Mouse (Mus musculus) frontal cortex, adult 2 months (tissue): ENCODE measurements around the gene Sema3a. TPM values are rescaled to one million over a fixed set of nuclear protein-coding genes. Genes with fewer than 3 reads are reported as not detected.
A peak's percentile ranks its signal among the peaks of the same experiment; 100 is the strongest.

Experiments
- DNase-seq, 2 experiments: peaks; one replicate each; pipeline ENCODE4 v3.0.0; 2022; ENCODE audit warnings: low spot score in 1 of 2; ENCODE audit errors: extremely low spot score in 1 of 2
- polyA plus RNA-seq: library from polyadenylated mRNA; depleted of rRNA; stranded (reverse); fragments of >200 nt; gene quantifications from 2 replicates; pipeline ENCODE4 v1.2.3, GENCODE M21; 2012

Sema3a gene
- polyA plus RNA-seq, 1 experiment, result 10.3 TPM

- DNase-seq, result no peak
These were observed 288.8 kb downstream of the Sema3a start for GRCm38 (mm10) chr5:13413915-13414525.

- no peak for DNase-seq
These were observed 291.9 kb downstream of the Sema3a start for GRCm38 (mm10) chr5:13416960-13417710.

DNA sequence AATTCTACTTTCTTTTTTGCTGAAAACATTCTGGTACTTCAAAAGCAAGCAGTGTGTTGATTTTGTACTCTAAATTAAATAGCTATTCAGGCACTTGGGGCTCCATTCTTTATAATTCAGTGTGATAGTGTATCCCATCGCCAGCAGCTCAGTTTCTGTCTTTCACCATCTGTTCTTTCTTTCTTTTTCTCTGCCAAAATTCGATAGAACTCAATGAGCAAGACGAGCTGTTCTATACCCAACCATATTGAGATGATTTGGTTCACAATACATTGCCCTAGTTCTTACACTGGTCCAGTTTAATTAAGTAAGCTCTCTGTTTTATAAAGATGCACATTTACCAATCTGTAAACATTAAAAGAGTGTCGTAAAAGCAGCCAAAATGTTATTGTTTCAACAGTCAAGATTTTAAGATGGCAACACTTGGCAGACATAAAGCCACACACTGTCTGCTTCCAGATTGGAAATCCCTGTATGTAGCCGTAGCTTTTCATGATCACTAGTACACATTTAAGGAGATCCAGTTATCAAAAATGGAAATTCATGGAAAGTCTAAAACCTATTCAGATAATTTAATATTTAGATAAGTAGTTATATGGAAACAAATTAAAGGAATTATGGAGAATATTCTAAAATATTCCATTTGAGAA lies 296.2 kb downstream of the Sema3a start:
- peak in 1 of 2 experiments; percentile 40 for DNase-seq

DNA sequence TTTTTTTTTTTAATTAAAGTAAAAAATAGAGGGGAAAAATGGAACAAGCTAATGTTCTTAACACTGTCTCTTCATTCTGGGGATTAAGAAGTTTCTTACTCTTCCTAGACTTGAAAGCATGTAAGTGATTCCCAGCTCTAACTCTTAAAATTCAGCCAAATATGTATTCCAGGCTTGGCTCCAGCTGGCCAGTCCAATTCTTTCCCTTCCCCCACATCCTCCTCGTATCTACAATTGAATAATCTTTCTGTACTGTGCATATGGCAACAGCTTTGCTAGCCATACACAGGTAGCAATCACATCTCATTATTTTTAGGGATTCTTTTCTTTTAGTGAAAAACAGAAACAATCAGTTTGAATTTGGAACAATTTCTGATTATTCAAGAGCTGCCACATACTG lies 303.5 kb downstream of the Sema3a start:
- DNase-seq, result peak in 1 of 2 experiments; percentile 21

- no peak for DNase-seq
These were observed 306.6 kb downstream of the Sema3a start for GRCm38 (mm10) chr5:13431827-13432226.

GRCm38 (mm10) chr5:13432574-13432973 lies 307.4 kb downstream of the Sema3a start:
- DNase-seq, result no peak

GRCm38 (mm10) chr5:13433303-13433702 lies 308.1 kb downstream of the Sema3a start:
- no peak for DNase-seq

DNA sequence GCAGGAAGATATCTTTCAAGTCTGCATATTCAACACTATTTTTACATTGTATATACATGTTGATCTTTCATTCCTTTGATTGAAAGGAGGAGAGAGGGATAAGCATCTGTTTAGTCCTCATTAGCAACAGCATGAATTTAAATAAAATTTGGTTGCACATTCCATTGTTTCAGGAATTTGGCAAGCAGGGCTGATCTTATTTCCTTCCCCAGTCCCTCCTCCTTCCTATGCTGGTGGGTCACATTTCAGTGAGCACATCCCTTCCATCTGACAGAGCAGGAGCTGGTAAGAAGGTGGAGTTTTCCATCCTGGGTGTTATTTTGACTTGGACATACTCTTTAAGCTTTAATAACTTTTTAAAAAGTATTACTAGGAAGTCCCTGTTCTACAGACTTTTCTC lies 315.9 kb downstream of the Sema3a start:
- DNase-seq, result no peak

DNA sequence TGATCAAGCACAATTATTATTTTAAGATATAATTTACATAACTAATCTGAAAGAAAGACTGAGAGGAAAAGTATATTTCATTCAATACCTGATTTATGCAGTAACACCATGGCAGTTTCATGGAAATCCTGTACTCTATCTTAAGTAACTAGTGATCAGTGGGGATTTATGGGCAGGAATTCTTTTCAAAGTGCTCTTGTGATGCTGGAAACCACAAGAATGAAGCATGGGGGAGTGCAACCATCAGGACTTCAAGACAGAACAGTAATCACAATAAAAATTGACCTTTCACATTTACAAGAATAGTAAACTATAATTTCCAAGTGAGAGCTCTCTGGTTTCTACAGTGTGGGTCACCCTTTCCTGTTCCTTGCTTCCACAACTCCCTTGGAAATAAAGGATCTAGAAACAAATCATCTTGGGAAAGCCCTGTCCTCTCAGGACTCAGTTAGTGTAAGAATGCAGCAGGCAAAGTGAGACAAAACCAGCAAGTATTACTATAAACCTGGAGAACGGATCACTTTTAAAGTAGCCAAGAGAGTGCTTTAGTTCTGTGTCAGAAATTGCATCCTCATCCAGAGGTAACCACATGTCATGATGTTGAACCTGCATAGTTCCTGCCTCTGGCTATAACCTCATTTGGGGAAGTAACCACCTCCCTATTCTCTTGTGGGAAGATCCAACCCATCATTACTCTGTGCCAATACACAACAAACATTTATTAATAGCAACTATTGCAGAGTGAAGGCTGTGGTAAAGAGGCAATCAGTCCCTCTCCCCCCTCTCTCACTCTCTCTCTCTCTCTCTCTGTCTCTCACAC lies 335.2 kb downstream of the Sema3a start:
- DNase-seq, result no peak

- DNase-seq, result no peak
These were observed 343.6 kb downstream of the Sema3a start for GRCm38 (mm10) chr5:13468856-13469255.

- DNase-seq, result peak in 1 of 2 experiments; percentile 39
These were observed 344.2 kb downstream of the Sema3a start for GRCm38 (mm10) chr5:13469401-13469800.

- peak in 1 of 2 experiments; percentile 39 for DNase-seq
These were observed 345.1 kb downstream of the Sema3a start for GRCm38 (mm10) chr5:13470057-13470905.

DNA sequence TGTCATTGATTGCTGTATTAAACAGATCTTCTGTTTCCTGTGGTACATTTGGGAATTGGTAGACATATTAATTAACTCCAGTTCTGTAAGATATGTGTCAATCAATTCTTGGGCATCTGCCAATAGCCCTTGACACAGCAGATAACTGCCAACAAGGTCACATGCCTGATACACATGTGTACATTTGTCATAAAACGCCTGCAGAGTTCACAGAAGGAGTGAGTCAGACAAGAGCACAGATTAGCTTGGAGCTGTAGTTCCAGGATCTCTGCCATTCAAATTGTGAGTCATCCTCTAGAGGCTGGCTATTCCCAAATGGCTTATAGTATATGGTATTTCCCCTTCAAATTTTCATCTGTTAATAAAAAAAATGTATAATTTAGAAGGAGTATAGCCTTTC lies 352.4 kb downstream of the Sema3a start:
- peak in 1 of 2 experiments; percentile 60 for DNase-seq

- DNase-seq, result no peak
These were observed 363.5 kb downstream of the Sema3a start for GRCm38 (mm10) chr5:13488671-13489070.

DNA sequence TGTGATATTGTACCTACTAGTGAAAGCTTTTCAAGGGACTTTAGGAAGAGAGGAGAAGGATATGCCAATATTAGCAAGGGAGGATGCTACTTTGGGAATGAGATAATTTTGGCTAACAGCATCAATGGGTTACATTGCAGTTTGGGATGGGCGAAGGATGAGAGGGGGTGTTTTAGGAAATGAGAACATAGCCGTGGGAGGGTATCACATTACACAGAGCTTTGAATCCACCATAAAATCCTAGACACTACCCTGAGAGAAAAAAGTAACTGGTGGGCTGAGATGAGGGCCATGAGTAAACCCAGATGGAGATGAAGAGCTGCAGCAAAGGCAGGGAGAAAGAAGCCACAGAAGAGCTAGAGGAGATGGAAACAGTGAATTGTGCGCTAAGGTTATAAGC lies 370.8 kb downstream of the Sema3a start:
- DNase-seq, result peak; percentile 5 to 25

GRCm38 (mm10) chr5:13499835-13500234 lies 374.6 kb downstream of the Sema3a start:
- peak; percentile 55 to 74 for DNase-seq

DNA sequence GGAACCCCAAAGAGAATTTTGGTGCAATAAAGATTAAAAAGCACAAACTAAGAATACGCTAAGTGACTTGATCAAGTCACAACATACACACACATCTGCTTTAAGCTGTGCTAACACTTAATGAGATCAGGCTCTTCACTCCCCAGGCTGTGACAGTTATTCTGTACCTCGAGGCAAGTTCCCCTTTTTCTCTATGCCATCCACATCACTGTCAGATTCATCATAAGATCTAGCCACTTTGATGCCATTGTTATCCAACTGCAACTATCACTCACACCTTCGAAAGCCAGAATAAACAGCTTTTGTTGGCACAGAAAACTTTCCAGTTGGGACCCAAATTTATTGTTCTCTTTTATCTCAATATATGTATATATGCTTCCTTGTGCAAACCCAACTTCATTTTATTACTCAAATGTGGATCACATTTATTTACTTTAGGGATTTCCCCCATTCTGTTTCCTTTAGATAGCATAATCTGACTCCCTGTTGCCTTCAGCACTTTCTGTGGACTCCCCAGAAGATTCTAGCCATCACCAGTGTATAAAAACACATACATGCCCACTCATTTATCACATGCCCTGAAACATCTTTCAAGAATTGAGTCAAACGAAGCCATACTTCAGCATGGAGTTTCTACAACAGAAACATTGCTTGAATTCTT lies 380.8 kb downstream of the Sema3a start:
- no peak for DNase-seq

DNA sequence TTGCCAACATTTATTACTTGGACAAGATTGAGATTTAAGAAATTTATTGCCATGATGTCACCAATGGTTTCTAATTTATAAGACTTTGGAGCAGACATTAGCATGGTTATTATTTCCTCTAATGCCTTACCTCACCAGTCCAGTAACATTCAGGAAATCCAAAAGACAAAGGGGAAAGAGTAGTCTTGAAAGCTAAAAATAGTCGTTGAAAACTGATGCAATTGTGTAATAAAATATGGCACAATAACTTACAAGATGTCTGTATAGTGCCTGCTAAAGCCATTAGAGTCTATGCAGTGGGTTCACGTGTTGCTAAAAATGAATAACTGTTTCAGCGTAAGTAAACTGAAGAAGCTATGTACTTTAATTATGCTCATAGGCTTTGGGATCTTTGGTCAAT lies 383.9 kb downstream of the Sema3a start:
- no peak for DNase-seq

DNA sequence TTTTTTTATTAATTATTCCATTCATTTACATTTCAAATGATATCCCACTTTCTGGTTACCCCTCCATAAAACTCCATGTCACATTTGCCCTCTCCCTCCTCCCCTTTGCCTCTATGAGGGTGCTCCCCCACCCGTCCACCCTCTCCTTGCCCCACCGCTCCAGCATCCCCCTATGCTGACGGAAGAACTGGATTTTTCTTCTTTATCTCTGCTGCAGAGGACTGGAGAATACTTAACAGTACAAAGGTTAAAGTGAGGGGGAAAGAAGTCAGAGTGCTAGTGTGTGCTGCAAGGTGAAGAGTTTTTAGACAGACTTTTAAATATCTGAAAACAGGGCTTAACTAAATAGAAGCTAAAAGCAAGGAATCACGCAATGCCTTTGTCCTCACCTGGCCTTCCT lies 391.8 kb downstream of the Sema3a start:
- DNase-seq, result no peak
